ENCODE assay signal across 16 mouse cellular contexts in genomic region chr15:96527686-96528085, GRCm38 (mm10).
DNase-seq lines count a peak whose midpoint lies in the region; ATAC-seq lines count a peak whose summit lies in the region.
"Had no signal": no experiment of that assay in that cellular context is flagged by ENCODE, and none has a peak within 500 bp of the region (broad histone marks: within the 10 kb centered on the region; RNA-seq: fewer than 3 reads in every experiment).

No protein-coding gene starts in this region.

- WGBS in heart, embryonic 12.5 days: 12% methylated on average over 6 of the region's 6 CpGs

- intact Hi-C loops in heart, postnatal 25 days (cut with DNase I): no loop called here

- peaks cover 27% of the 10 kb centered on the region for H3K4me1 ChIP-seq in heart, embryonic 12.5 days (replicated peaks)

- H3K4me2 ChIP-seq in heart, embryonic 12.5 days: no peak overlapping the region
- H3K4me2 ChIP-seq: embryonic facial prominence, embryonic 12.5 days; forebrain, embryonic 12.5 days; liver, embryonic 12.5 days had no signal

- H3K4me3 ChIP-seq in heart, embryonic 12.5 days: no peak overlapping the region
- H3K4me3 ChIP-seq: embryonic facial prominence, embryonic 12.5 days; forebrain, embryonic 12.5 days; liver, embryonic 12.5 days; megakaryocyte, embryonic 14.5 days had no signal

- H3K9ac ChIP-seq in heart, embryonic 12.5 days: 0 out of 2 replicates have a peak overlapping the region, but pooled peaks have one; percentile 2
- H3K9ac ChIP-seq: embryonic facial prominence, embryonic 12.5 days; forebrain, embryonic 12.5 days; liver, embryonic 12.5 days had no signal

- H3K36me3 ChIP-seq in heart, embryonic 12.5 days: no peaks in the 10 kb centered on the region
- H3K36me3 ChIP-seq: embryonic facial prominence, embryonic 12.5 days; forebrain, embryonic 12.5 days; G1E; liver, embryonic 12.5 days had no signal

- no peak overlapping the region; the same call in 1 of the 2 replicates for H3K27ac ChIP-seq in heart, embryonic 12.5 days (ENCODE audit: poor library complexity, severe bottlenecking)
- H3K27ac ChIP-seq: embryonic facial prominence, embryonic 12.5 days; forebrain, embryonic 12.5 days; liver, embryonic 12.5 days had no signal

- no peak for DNase-seq in heart, postnatal 25 days (ENCODE audit: low spot score)
- DNase-seq in layer of hippocampus, adult 9-11 months: peak; percentile 63
- DNase-seq in layer of hippocampus, adult 9-10 months (ENCODE audit: low spot score): no peak
- peak; percentile 68 to 80 for DNase-seq in thymus, postnatal 36 days
- no peak for DNase-seq in spleen, postnatal 36 days (ENCODE audit: low spot score in 2 of 2)
- DNase-seq: adrenal gland, postnatal 10 days; cerebellum, postnatal 36 days; kidney, adult 11 months; kidney, postnatal 36 days had no signal

- no peaks in the 10 kb centered on the region for H3K27me3 ChIP-seq in heart, embryonic 12.5 days (replicated peaks)
- H3K27me3 ChIP-seq: embryonic facial prominence, embryonic 12.5 days; forebrain, embryonic 12.5 days; liver, embryonic 12.5 days had no signal

- H3K9me3 ChIP-seq in heart, embryonic 12.5 days (replicated peaks): no peaks in the 10 kb centered on the region
- H3K9me3 ChIP-seq: embryonic facial prominence, embryonic 12.5 days; forebrain, embryonic 12.5 days; liver, embryonic 12.5 days had no signal

- no peak for ATAC-seq in heart, embryonic 12.5 days (ENCODE audit: insufficient number of reproducible peaks, low FRiP score)
- peak; percentile 55 for ATAC-seq in megakaryocyte-erythroid progenitor cell, adult 5-6 weeks (replicated peaks; ENCODE audit: low FRiP score, low TSS enrichment, poor library complexity, severe bottlenecking)
- ATAC-seq: liver, embryonic 12.5 days had no signal

Comparison
In these comparisons a context has a peak if more than half of its experiments do, and no peak if none do; other contexts are left out.
1. DNase-seq: peak in layer of hippocampus, adult 9-11 months (single experiment) and thymus, postnatal 36 days (2 of 2); none in heart, postnatal 25 days (single experiment), layer of hippocampus, adult 9-10 months (single experiment) and spleen, postnatal 36 days (0 of 2).